Mouse (Mus musculus) liver, embryonic 14.5 days (tissue): ENCODE measurements around the gene Coq5. TPM values are rescaled to one million over a fixed set of nuclear protein-coding genes. Genes with fewer than 3 reads are reported as not detected.

Experiments used
- ATAC-seq: fragments of 200-750 bp; cut with Nextera tagmentation; 2 replicates; pipeline ENCODE4 v1.8.0; 2017; ENCODE audit warnings: moderate number of reproducible peaks, mild to moderate bottlenecking, moderate library complexity; ENCODE audit not compliant: insufficient read depth
- DNase-seq, 3 experiments: peaks; one replicate each; pipeline ENCODE4 v3.0.0-alpha.2; 2012 to 2013; ENCODE audit warnings: low read depth in 3 of 3, low spot score in 3 of 3
- H3K27ac ChIP-seq: fragments of 300-500 bp; sonication (generic); 2 replicates; pipeline ENCODE4 v1.5.1; 2014; ENCODE audit warnings: moderate library complexity, mild to moderate bottlenecking, control low read depth, inconsistent platforms
- H3K27me3 ChIP-seq: fragments of 300-500 bp; sonication (generic); 2 replicates; pipeline ENCODE4 v1.6.1; 2014; ENCODE audit warnings: mild to moderate bottlenecking, low read length, moderate library complexity; ENCODE audit not compliant: control insufficient read depth, insufficient read depth
- H3K36me3 ChIP-seq: fragments of 300-500 bp; sonication (generic); replicated peaks from 2 replicates; pipeline ENCODE4 v1.6.1; 2014; ENCODE audit warnings: low read depth; ENCODE audit not compliant: control insufficient read depth, insufficient read depth
- H3K4me1 ChIP-seq, 2 experiments: fragments of 200-500 bp in 1 of 2; fragments of 300-500 bp in 1 of 2; sonication (generic) in 1 of 2; replicated peaks; 2 replicates each; pipeline ENCODE4 v1.6.1; 2012 to 2014; ENCODE audit warnings: antibody characterized with exemption in 1 of 2, inconsistent platforms in 1 of 2, low read length in 1 of 2; ENCODE audit not compliant: control insufficient read depth in 2 of 2, insufficient read depth in 2 of 2
- H3K4me2 ChIP-seq: fragments of 300-500 bp; sonication (generic); 2 replicates; pipeline ENCODE4 v1.6.1; 2014; ENCODE audit warnings: low read depth, mild to moderate bottlenecking, control low read depth, moderate library complexity
- H3K4me3 ChIP-seq, 2 experiments: fragments of 200-500 bp in 1 of 2; fragments of 300-500 bp in 1 of 2; sonication (generic) in 1 of 2; 2 replicates each; pipeline ENCODE4 v1.5.1; 2012 to 2014; ENCODE audit warnings: low read depth in 2 of 2, low read length in 2 of 2, mild to moderate bottlenecking in 2 of 2, control low read depth in 1 of 2, inconsistent platforms in 1 of 2, moderate library complexity in 1 of 2; ENCODE audit not compliant: insufficient read depth in 1 of 2
- H3K9ac ChIP-seq: fragments of 300-500 bp; sonication (generic); replicated peaks from 2 replicates; pipeline ENCODE4 v1.6.1; 2014; ENCODE audit warnings: mild to moderate bottlenecking, control low read depth, moderate library complexity
- H3K9me3 ChIP-seq: fragments of 300-500 bp; sonication (generic); 2 replicates; pipeline ENCODE4 v1.6.1; 2016; ENCODE audit warnings: low read length, mixed read lengths; ENCODE audit not compliant: control insufficient read depth
- CTCF ChIP-seq: IDR thresholded peaks from 2 replicates; pipeline ENCODE4 v1.5.1; 2016; ENCODE audit warnings: antibody characterized with exemption, low read depth, control low read depth
- EP300 ChIP-seq: IDR thresholded peaks from 2 replicates; pipeline ENCODE4 v1.6.1; 2016; ENCODE audit warnings: antibody characterized with exemption, low read depth
- WGBS: fragments of 180-500 bp; shearing (Covaris S2); extraction: QIAGEN DNeasy Blood & Tissue Kit; methylation state at CpG from one replicate; pipeline ENCODE4 v1.1.7; 2014; ENCODE audit not compliant: insufficient replicate concordance; 5-methylcytosine and 5-hydroxymethylcytosine counted together
- polyA plus RNA-seq, 2 experiments: library from polyadenylated mRNA; depleted of rRNA in 1 of 2; stranded (reverse) in 1 of 2; unstranded in 1 of 2; fragments of >200 nt; fragmentation: Nextera tagmentation in 1 of 2; extraction: Ambion mirVana in 1 of 2; gene quantifications; 2 replicates each; pipeline versions ENCODE4 v1.2.1 to v1.2.3; 2012 to 2014

Gene Coq5
- polyA plus RNA-seq, 2 experiments = 10.3 to 28.4 TPM

DNA sequence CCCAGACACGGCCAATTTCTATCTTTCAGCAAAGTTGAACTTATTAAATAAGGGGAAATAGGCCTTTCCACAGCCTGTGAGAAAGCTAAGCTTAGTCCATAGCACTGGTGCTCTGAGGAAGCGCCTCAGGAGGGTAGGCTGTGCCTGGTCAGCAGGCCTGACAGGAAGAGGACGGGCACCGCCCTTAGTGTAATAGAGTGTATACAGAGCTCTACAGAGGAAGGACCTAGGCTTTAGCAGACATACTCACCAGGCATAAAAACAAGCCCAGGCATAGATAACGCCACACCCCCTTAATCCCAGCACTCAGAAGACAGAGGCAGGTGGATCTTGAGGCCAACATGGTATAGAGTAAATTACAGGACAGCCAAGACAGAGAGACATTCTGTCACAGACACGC lies 19.1 kb upstream of the Coq5 start:
- H3K9me3 ChIP-seq = no peaks in the 10 kb centered on the region
- DNase-seq (no peak), ATAC-seq (peak; percentile 68)
- no peak overlapping the region for H3K4me3 ChIP-seq
- WGBS = 71% methylated on average over 6 of the region's 6 CpGs
- TF ChIP-seq EP300 (no peak), CTCF (no peak)
- H3K27ac ChIP-seq = peak overlapping the region; percentile 27; the same call in 1 of the 2 replicates
- no peak overlapping the region for H3K9ac ChIP-seq
- H3K27me3 ChIP-seq = no peaks in the 10 kb centered on the region
- peaks cover 80% of the 10 kb centered on the region for H3K36me3 ChIP-seq
- peaks cover 21 to 28% of the 10 kb centered on the region in 2 experiments for H3K4me1 ChIP-seq
- H3K4me2 ChIP-seq = peak overlapping the region; percentile 18

DNA sequence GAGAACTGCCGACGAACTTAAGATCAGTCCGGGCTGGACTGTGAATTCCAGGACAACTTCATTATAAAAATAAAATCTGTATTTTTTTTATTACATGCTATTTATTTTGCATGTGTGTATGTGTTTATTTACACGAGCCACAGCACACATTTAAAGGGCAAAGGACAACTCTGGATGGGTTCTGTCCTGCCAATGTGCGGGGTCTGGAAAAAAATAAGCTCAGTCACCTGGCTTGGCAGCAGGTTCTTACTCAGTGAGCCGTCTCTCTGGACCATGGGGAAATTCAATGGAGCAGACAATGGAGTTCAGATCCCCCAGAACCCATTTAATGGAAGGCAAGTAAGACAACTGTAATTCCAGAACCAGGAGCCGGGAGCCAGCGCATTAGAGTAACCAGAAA lies 18.3 kb upstream of the Coq5 start:
- DNase-seq (no peak), ATAC-seq (no peak)
- 89% methylated on average over 8 of the region's 8 CpGs for WGBS
- Histone ChIP-seq H3K9me3 (no peaks in the 10 kb centered on the region), H3K4me1 (peaks cover 28 to 35% of the 10 kb centered on the region in 2 experiments), H3K27ac (no peak overlapping the region; the same call in 1 of the 2 replicates), H3K36me3 (peaks cover 77% of the 10 kb centered on the region), H3K4me3 (no peak overlapping the region), H3K27me3 (no peaks in the 10 kb centered on the region), H3K4me2 (peak overlapping the region; percentile 11; the same call in 1 of the 2 replicates), H3K9ac (no peak overlapping the region)
- no peak for TF ChIP-seq CTCF
- TF ChIP-seq EP300 = no peak

- no peak overlapping the region for H3K9ac ChIP-seq
- no peak overlapping the region for H3K4me2 ChIP-seq
- no peak for TF ChIP-seq CTCF
- no peak for TF ChIP-seq EP300
- no peaks in the 10 kb centered on the region for H3K27me3 ChIP-seq
- WGBS = 76% methylated on average over 1 of the region's 1 CpGs
- H3K4me3 ChIP-seq = no peak overlapping the region
- DNase-seq (no peak), ATAC-seq (no peak)
- peaks cover 36 to 43% of the 10 kb centered on the region in 2 experiments for H3K4me1 ChIP-seq
- no peak overlapping the region for H3K27ac ChIP-seq
- no peaks in the 10 kb centered on the region for H3K9me3 ChIP-seq
- peaks cover 74% of the 10 kb centered on the region for H3K36me3 ChIP-seq
Measured at GRCm38 (mm10) chr5:115261880-115262279, 17.6 kb upstream of the Coq5 start.

DNA sequence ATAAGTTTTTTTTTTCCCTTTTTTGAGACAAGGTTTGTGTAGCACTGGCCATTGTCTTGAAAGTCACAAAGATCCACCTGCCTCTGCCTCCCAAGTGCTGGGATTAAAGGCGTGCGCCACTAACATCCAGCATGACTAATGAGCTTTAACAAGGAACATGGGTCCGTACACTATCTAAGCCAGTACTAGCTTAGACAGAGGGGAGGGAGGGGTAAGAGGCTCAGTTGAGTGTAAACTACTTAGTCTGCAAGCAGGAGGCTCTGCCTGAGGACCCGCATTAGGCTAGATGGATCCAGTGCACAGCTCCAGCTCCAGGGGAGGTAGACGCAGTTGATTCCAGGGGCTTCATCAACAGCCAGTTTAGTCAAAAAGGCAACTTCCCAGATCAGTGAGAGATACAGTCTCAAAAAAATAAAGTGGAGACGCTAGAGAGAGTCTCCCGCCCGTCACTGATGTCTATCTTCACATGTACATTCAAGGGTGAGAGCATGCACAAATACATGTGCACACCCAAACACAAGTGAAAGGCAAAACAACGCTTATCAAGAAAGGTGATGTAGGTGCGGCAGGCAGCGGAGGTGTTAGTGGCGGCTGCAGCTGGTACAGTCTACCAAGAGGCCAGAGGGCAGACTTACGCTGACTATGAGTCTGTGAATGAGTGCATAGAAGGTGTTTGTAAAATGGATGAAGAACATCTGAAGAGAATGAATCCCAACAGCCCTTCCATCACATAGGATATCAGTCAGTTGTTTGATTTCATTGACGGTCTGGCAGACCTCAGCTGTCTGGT lies 16.8 kb upstream of the Coq5 start:
- H3K4me1 ChIP-seq = peaks cover 39 to 47% of the 10 kb centered on the region in 2 experiments
- H3K9ac ChIP-seq = no peak overlapping the region
- TF ChIP-seq CTCF = no peak
- no peak for TF ChIP-seq EP300
- H3K27ac ChIP-seq = no peak overlapping the region
- H3K36me3 ChIP-seq = peaks cover 65% of the 10 kb centered on the region
- WGBS = 85% methylated on average over 14 of the region's 14 CpGs
- H3K4me2 ChIP-seq = no peak overlapping the region
- H3K9me3 ChIP-seq = no peaks in the 10 kb centered on the region
- no peak for DNase-seq
- no peak overlapping the region for H3K4me3 ChIP-seq
- no peaks in the 10 kb centered on the region for H3K27me3 ChIP-seq
- ATAC-seq = no peak

DNA sequence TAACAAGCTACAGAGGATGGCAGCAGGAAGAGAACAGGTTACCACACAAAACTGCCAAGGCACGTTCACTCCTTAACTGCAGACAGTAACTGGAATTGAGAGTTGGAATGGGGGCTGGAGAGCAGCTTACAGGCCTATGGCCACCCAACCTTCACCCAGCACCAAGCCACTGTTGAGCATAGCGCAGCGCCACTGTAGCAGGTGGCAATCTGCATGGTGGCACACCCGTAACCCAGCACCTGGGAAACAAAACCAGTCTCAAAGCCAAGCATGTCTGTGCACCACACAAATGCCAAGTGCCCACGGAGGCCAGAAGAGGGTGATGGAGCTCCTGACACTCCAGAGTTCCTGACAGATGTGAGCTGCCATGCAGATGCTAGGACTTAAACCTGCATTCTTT lies 13.1 kb upstream of the Coq5 start:
- TF ChIP-seq EP300 (no peak), CTCF (peak; percentile 30; the same call in 1 of the 2 replicates)
- Histone ChIP-seq H3K4me3 (peak overlapping the region; percentile 29 to 49), H3K9me3 (no peaks in the 10 kb centered on the region), H3K4me1 (peaks cover 57 to 71% of the 10 kb centered on the region in 2 experiments), H3K9ac (peak overlapping the region; percentile 70), H3K27ac (peak overlapping the region; percentile 97), H3K4me2 (peak overlapping the region; percentile 73), H3K27me3 (no peaks in the 10 kb centered on the region), H3K36me3 (peaks cover 62% of the 10 kb centered on the region)
- DNase-seq = no peak
- ATAC-seq = peak; percentile 53
- WGBS = 61% methylated on average over 5 of the region's 5 CpGs
